Mouse (Mus musculus) lung, postnatal 4 days (tissue): Measurements from ENCODE around the gene Abhd15.

Experiments
- DNase-seq, 2 experiments: peaks; one replicate each; pipeline ENCODE4 v3.0.0; 2021

The Abhd15 gene

DNA sequence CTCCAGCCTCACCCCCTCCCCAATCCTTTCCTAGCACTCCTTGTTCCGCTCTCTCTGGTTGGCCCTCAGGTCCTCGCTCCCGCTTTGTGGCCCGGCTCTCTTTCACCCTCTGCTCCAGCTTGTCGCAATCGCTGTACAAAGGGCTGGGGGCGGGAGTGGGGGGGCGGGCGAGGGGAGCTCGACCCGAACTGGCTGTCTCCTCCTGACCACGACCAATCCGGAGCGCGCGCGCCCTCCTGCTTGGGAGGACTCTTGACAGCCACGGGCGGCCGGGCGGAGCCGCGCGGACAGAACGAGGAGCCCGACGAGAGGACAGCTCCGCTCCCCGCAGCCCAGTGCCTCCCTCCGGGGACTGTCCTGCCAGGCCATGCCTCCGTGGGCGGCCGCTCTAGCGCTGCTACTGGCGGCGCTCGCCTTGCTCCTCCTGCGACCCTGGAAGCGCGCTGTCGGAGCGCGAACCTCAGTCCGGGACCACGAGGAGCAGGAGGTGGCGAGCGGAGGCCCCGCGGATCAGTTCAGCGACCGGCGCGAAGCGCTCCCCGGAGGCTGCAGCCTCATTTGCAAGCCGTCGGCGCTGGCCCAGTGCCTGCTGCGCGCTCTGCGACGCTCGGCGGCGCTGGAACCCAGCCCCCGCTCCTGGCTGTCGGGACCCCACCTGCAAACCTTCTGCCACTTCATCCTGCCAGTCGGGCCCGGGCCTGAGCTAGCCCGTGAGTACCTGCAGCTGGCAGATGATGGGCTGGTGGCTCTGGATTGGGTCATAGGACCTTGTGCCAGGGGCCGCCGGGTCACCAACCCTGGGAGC is at the start of gene Abhd15:
TSS of gene Abhd15 (plus strand) at position 290 of the 805 bp plus-strand sequence.
- peak; percentile 87 to 94 for DNase-seq

DNA sequence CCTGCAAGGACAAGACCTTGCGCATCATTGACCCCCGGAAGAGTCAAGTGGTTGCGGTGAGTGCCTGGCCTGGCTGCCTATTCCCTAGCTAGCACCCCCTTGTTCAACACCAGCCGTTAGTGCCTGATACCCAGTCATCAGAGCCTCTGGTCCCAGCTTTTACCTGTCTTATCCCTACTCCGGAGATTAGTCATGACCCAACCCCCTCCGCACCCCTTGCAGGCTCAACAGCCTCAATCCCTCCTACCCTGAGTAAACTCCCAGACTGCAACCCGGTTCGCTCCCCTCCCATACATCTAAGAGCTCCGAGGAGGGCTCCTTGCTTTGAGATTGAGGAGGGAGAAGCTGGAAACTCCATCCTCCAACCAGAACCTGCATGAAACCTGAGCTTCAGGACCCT is 48.4 kb upstream of the Abhd15 start:
- no peak for DNase-seq

DNA sequence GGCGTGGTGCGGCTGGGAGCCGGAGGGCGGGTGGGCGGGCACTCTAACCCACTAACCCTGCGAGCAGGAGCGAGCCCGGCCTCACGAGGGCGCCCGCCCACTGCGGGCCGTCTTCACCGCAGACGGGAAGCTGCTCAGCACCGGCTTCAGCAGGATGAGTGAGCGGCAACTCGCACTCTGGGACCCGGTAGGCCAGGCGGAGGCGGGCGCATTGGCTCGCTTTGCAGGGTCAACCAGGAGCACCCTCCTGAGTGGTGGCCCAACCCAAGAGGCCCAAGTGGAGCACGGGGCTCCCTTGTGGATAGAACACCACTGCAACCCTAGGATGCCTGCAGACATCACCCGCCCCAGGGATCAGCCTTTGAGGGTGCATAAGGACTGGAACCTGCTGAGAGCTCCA is 47.8 kb upstream of the Abhd15 start:
- DNase-seq: peak; percentile 86 to 88

DNA sequence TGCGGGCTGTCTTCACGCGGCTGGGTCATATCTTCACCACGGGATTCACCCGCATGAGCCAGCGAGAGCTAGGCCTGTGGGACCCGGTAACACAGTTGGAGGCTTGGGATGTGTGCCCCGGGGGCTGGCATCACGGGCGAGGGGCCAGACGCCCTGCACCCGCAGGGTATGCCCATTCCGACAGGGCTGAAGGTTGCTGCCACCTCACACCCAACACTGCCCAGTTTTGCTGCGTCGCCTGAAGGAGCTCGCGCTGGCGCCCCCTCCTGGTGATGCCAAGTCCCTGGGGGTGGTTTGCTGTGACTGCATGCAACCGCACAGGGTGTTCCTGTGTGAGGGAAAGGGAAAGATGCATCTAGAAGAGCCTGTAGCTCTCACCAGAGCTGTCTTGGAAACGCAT is 47.1 kb upstream of the Abhd15 start:
- DNase-seq: peak; percentile 79 to 85

DNA sequence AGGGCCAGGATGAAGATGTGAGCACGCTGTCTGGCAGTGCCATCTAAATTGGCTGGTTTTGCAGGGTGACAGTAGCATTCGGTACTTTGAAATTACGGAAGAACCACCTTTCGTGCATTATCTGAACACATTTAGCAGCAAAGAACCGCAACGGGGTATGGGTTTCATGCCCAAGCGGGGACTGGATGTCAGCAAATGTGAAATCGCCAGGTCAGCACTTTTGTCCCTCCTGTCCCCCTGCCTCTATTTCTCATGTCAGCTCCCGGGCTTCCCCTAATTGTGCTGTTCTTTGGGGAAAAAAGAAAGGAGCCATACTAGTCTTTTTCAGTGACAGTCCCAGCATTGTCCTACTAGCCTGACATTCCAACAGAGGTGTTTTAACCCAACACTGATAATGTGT is 46.5 kb upstream of the Abhd15 start:
- no peak for DNase-seq

DNA sequence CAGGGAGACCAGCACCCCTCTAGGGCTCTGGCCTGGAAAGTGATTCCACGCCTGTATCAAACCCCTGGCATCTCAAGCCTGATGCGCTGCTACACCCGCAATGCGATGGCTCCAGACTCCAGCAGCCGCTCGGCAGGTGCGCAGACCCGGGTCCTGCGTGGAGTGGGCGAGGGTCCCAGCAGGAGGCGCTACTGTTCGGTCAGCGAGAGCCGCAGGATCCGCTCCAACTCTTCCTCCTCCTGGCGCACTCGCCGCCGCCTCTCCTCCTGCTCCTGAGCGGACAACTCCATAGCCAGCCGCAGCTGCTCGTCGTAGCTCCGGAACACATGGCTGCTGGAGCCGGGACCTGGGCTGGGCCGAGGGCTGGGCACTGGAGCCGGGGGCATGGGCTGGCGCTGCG is 43.5 kb upstream of the Abhd15 start:
- no peak for DNase-seq

DNA sequence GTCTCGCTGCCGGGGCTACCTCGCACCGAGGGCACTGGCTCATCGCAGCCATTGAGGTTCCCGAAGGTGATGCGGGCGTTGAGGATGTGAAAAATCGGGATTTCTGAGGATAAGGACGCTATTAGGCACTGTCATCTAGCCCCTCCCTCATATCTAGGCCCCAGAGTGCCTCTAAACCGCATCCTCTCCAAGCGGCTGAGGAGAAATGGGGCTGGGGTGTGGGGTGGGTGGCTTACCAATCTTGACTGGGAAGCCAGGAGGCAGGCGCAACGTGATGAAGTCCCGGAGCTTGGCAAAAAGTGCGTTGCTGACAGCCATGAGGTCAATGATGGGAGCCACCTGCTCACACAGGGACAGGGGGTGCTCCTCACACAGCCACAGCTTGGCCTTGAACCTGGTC is 42.1 kb upstream of the Abhd15 start:
- DNase-seq: no peak

DNA sequence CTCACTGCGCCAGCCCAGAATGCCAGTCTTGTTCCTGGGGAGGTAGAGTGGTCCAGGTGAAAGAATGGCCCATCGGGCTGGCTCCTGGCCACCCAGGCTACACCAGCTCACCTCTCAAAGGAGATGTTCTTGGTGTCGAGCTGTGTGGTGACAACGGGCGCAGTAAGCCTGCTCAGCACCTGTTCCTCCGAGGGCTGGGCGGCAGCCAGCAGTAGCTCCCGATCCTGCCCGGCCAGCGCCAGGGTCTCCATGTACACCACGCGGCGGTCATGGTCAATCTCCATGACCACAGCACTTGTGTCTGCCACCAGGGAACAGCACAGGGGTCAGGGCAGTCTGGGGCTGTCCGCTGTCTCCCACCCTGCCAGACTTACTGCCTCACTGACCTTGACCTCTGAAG is 38.7 kb upstream of the Abhd15 start:
- DNase-seq: no peak

DNA sequence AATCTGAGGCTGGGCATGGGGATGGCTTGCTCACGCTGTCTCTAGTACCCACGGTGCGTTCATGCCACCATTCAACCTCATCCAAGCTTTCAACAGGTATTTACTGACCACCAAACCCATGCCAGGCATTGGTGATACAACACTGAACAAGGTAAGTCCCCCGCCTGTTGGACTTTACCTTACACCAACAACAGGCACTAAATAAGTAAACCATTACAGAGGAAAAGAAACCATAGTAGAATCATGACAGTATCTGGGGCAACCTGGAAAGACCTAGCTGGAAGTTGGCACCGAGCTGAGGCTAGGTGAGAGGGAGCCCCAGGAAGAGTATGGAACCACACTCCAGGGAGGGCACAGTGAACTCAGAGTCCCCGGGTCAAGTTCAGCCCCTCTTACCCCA is 38.0 kb upstream of the Abhd15 start:
- no peak for DNase-seq

DNA sequence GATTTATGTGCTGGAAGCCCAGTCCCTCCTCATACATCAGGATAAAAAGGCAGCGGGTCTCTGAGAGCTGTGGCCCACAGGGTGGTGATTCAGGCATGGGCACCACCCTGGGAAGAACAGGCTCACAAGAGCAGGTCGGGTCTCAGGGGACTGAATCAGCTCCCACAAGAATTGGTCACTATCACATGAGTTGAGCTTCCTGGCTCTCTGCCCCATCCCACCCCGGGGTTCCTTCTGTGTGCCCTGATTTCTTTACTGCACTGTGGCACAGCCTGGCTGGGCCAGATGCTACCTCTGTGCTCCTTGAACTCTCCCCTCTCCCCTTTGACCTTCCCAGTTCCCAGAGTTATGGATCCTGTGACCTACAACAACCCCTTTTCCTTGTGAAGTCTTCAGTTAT is 31.9 kb upstream of the Abhd15 start:
- DNase-seq: no peak

DNA sequence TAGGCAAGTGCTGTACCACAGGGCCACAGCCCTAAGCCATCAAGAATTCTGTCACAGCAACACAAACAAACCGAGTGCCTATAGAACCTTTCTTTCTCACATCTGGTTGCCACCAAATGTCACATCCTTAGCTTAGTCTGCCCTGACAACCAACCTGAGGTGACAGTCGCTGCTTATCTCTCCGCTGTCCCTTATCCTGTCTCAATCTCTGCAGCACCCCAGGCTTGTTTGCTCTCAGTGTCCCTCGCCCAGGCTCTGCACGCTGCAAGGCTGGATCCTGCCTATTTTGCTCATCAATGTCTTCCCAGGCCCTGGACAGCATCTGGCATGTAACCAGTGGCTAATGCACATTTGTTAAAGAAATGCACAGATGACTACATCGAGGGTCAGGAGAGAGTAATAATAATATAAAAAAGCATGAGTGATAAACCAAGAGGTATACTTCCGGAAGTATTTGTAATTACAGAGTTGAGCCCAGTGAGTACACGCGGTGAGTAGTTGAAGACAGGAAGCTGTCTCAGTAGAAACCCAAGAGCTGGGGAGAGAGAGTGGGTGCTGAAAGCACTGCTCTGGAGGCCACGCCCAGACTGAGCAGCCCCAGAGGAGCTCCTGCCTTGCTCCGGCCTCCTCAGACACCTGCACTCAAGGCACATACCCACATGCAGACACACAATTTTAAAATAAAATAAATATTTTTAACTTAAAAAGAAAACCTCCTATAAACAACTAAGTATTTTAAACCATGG is 31.2 kb upstream of the Abhd15 start:
- no peak for DNase-seq

DNA sequence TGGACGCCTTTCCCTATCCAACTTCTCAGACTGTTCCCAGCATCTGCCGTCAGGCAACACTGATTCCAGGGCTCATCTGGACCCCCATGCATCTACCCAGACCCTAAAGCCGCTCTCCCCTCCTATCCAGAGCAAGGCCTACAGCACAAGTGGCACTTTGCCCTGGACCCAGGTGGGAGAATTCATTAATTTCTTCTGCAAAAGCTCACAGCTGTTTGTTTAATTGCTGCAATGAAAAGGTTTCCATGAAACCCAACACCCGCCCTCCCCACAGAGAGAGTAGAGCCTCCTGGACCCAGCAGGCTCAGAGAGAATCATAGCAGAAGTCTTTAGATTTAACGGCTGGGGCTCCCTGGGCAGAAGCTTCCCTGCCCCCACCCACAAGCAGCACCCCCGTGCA is 29.7 kb upstream of the Abhd15 start:
- no peak for DNase-seq

DNA sequence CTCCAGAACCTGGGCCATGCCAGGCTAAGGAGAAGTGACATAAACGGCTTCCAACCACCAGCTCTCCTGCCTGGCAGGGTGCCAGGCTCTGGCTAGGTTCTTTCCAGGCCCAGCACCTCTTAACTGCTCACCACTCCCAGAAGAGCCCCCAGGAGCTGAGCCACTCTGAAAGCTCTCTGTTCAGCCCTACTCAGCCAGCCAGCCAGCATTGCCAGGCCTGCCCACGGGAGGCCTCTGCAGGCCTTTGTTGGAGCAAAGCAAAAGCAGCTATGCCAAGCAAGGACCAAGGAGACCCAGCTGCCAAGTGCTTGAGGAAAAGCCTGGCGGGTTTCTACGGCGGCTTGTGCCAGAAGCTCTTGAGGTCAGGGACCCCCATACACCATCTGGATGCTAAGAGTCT is 28.1 kb upstream of the Abhd15 start:
- DNase-seq: no peak

DNA sequence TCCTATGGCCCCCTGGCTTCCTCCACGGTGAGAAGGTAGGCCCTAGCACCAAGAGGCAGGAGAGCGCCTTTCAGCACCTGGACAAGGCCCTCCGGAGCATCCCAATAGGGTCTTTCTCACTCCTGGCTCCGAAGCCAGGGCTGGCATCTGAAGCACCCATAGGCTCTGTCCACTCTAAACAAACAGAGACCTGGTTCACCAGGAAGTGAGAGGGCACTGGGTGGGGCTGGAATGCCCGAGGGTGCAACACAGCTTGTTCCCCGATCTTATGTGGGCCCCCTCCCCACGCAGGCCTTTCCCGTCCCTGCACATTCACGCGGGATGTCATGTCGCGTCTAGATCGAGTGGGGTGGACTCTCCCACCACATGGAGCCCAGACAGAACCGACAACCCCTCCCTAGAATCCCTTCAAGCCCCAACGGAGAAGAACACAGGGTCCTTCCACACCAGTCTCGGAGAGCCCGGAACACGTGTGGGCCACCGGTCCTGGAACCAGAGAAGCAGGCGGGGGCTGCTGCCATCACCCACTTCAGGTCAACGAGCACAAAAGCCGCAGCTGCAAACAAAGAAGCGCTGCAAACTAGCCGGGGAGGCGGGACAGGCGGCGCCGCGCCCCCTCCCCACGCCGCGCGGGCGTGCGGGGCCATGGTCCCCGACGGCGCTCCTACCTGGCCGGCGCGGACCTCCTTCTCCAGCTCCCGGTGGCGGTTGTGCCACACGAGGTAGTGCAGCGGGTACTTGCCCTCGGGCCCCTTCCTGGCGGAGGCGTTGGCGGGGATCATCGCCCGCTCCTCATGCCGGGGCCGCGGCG is 25.9 kb upstream of the Abhd15 start:
- DNase-seq: no peak

DNA sequence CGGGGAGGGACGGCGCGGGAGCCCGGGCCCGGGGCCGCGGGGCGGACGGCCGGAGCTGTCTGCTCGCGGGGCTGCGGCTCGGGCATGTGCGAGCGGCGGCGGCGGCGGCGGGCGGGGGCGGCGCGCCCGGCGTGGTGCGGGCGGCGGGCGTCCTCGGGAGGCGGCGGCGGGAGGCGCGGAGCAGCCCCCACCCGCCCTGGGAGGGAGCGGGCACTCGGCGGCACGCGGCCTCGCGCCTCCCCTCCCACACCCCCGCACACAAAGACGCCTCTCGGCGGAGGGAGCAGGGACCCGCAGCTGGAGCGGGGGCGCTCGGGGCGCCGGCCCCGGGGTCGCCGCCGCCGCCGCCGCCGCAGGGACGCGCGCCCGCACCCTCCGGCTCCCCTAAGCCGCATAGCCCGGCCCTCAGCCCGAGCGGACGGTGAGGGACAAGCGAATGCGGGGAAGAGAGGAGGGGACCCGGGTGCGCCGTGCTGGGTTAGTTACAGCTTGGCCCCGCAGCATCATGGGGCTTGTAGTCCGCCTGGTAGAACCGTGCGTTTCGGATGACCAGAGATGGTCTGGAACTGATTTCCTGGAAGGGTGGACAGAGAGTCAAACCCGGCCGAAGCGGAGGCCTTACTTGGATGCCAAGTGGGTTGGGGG is 25.2 kb upstream of the Abhd15 start, which contains the start of gene Ankrd13b:
TSS of gene Ankrd13b (minus strand) at position 88 of the 645 bp plus-strand sequence.
- peak; percentile 77 to 81 for DNase-seq

DNA sequence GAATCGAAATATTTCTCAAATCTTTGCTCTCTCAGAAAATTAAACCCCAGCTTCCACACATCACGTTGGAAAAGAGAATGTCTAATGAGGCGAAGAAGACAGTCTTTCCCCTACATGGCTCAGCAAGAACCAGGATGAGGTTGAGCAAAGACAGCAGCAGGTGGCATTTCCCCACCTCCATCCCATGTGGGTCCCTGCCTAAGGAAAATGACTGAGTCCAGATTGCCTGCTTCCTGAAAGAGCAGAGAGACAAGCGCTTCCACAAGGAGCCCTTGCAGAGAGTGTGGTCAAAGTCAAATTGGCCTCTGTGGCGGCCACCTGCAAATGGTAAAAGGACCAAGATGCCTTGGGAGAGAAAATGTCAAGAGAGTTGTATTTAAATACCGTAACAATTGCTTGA is 24.5 kb upstream of the Abhd15 start:
- no peak for DNase-seq

DNA sequence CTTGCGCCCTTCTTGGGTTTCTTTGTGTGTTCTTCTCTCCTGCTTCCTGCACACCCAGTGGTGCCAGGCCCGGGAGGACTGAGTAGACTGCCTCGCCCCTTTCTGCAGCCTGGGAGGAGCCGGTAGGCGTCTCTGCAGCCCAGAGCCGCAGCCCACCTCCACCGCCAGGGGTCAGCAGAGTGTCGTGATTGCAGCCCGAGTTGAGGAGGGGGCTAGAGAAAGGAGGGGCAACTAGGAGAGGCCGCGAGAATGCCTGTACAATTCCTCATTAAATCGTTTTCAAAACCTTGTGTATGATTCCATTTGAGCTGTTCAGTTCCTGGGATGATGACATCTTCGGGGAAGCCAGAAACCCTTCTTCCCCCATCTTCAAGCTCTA is 23.8 kb upstream of the Abhd15 start:
- DNase-seq: peak; percentile 93 to 94

DNA sequence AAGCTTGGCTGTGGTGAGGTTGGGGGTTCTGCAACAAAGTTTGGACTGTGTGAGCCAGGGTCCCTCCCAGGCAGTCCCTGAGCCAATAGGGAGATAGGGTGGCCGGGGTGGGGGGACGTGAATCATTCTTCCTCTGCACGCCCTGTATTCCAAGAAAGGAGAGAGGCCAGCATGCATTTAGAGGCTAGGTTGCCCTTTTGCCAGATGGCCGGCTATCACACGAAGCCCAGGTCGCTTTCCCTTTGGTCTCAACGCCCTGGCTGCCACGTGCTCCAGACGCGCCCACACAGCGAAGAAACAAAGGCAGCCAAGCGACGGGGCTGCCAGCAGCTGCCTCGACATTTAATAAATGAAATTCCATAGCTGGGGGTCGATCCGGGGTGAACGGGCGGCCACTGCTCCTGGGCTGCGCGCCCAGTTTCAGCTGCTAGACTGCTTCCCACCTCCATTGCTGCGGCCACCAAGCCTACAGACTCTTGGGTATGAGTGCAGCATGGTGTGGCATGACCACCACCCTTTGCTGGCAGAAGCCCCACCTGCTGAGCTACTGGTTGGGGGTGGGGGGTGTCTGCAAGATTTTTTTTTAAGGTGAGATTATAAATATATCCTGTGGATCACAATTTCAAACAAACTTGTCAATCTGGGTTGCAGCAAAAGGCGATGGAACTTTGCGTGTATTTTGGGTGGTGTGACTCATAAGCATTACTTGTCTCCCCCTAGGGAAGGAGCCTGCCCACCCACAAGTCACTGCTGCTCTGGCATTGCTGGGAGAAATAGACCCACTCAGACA is 23.2 kb upstream of the Abhd15 start:
- DNase-seq: peak; percentile 77 to 91

DNA sequence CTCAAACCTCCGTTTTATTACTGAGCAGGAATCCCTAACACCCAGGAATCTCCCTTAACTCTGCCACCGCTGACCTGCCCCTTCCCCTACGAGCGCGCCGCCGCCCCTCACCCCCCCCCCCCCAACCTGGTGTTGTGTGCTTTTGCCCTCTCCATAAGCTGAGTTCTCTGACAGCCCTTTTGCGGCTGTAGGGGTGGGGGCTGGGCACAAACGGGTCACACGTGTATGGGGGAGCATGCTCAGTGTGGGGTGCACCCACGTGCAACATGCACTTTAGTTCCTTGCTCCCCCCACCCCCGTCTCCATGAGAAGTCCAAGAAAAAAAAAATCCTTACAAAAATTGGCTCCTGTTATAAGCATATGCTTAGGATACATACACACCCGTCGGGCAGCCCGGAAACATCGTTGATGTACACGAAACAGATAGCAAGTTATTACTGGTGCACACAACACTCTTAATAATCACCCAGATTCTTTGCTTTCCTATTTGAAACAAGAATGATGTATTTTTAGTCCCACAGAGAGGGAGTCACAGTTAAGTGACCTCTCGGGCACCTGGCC is 22.5 kb upstream of the Abhd15 start:
- no peak for DNase-seq

DNA sequence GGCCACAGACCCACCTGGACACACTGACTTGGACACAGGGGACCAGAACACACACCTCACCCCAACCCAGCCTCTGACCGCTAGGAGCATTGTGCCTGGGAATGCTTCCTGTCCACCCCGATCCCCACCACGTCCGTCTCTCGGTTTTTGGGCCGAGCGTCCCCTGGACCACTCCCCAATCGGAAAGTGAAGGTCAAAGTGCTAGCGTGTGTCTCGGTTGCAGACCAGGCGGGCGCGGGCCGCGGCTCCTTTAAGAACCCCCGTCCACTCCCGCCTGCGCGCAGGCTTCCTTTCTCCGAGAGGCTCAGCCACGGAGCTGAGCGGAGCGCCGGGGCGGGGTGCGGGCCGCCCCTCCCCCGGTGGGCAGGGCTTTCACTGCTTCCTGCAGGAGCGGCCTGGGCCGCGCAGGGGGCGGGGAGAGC is 22.0 kb upstream of the Abhd15 start:
- peak; percentile 95 to 97 for DNase-seq

DNA sequence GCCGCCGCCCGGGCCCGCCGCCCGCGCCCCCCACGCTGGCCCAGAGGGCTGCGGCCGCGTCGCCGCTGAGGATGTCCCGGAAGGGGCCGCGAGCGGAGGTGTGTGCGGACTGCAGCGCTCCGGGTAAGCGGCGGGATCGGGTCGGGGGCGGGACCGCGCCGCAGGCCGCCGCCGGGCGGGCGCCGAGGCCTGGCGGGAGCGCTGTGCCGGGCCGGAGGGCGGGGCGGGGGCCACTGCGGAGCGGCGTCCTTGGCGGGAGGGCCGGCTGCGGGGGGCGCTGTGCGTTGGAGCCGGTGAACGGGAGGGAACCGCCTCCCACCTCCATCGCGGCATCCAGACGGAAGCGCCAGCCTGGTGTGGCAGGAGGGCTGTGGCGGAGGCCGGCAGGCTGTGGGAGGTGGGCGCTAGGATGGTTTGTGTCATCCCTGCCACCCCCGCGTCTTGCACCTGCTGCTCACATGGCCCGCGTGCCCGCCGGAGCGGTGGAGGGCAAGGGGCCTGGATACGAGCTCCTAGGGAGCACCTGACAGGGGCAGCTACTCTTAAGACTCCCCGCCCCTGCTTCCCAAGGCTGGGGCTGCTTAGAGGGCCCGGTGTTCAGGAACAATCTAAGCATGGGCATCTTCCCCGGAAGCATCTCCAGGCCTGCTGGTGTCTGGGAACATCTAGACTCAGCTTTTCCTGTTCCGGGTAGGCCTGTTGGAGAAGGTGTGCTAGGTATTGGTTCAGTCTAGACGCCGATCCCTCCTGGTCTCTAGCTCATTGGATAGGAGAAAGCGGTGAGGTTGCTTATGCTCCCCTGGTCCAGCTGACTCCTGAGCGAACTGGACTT is 21.2 kb upstream of the Abhd15 start, which contains the start of gene Git1:
TSS of gene Git1 (plus strand) at position 51 of the 832 bp plus-strand sequence.
- DNase-seq: peak; percentile 63 to 72
